Mouse (Mus musculus) embryonic facial prominence, embryonic 15.5 days (tissue): Measurements from ENCODE around the gene Thrsp. TPM values are rescaled to one million over a fixed set of nuclear protein-coding genes. Genes with fewer than 3 reads are reported as not detected.
A peak's percentile ranks its signal among the peaks of the same experiment; 100 is the strongest.
"Not testable (repeated sequence)": the region's sequence is repeated elsewhere in the genome, so short reads cannot be mapped to it uniquely, and the experiment has no call there.

Experiments used
- ATAC-seq: fragments of 200-750 bp; cut with Nextera tagmentation; 2 replicates; pipeline ENCODE4 v1.8.0; 2017; ENCODE audit warnings: low read depth, moderate TSS enrichment; ENCODE audit not compliant: insufficient number of reproducible peaks, low FRiP score, low TSS enrichment
- H3K27ac ChIP-seq: fragments of 300-500 bp; sonication (generic); replicated peaks from 2 replicates; pipeline ENCODE4 v1.5.1; 2015; ENCODE audit warnings: mild to moderate bottlenecking, inconsistent platforms
- H3K27me3 ChIP-seq: fragments of 300-500 bp; sonication (generic); 2 replicates; pipeline ENCODE4 v1.6.1; 2015; ENCODE audit warnings: inconsistent platforms
- H3K36me3 ChIP-seq: fragments of 300-500 bp; sonication (generic); 2 replicates; pipeline ENCODE4 v1.6.1; 2015; ENCODE audit warnings: mild to moderate bottlenecking, inconsistent platforms
- H3K4me1 ChIP-seq: fragments of 300-500 bp; sonication (generic); 2 replicates; pipeline ENCODE4 v1.6.1; 2015; ENCODE audit warnings: inconsistent platforms
- H3K4me2 ChIP-seq: fragments of 300-500 bp; sonication (generic); replicated peaks from 2 replicates; pipeline ENCODE4 v1.6.1; 2015; ENCODE audit warnings: mild to moderate bottlenecking, inconsistent platforms
- H3K4me3 ChIP-seq: fragments of 300-500 bp; sonication (generic); replicated peaks from 2 replicates; pipeline ENCODE4 v1.5.1; 2015; ENCODE audit warnings: mild to moderate bottlenecking, inconsistent platforms
- H3K9ac ChIP-seq: fragments of 300-500 bp; sonication (generic); 2 replicates; pipeline ENCODE4 v1.6.1; 2015; ENCODE audit warnings: inconsistent platforms
- H3K9me3 ChIP-seq: fragments of 300-500 bp; sonication (generic); replicated peaks from 2 replicates; pipeline ENCODE4 v1.6.1; 2016; ENCODE audit warnings: inconsistent platforms
- WGBS: fragments of 180-500 bp; shearing (Covaris S2); methylation state at CpG from one replicate; pipeline ENCODE4 v1.1.7; 2015; 5-methylcytosine and 5-hydroxymethylcytosine counted together
- polyA plus RNA-seq: library from polyadenylated mRNA; unstranded; fragments of >200 nt; fragmentation: Nextera tagmentation; extraction: Ambion mirVana; gene quantifications from 2 replicates; pipeline ENCODE4 v1.2.1, GENCODE M21; 2015

Gene Thrsp
- 0.42 and 0.84 TPM in 2 replicates for polyA plus RNA-seq

DNA sequence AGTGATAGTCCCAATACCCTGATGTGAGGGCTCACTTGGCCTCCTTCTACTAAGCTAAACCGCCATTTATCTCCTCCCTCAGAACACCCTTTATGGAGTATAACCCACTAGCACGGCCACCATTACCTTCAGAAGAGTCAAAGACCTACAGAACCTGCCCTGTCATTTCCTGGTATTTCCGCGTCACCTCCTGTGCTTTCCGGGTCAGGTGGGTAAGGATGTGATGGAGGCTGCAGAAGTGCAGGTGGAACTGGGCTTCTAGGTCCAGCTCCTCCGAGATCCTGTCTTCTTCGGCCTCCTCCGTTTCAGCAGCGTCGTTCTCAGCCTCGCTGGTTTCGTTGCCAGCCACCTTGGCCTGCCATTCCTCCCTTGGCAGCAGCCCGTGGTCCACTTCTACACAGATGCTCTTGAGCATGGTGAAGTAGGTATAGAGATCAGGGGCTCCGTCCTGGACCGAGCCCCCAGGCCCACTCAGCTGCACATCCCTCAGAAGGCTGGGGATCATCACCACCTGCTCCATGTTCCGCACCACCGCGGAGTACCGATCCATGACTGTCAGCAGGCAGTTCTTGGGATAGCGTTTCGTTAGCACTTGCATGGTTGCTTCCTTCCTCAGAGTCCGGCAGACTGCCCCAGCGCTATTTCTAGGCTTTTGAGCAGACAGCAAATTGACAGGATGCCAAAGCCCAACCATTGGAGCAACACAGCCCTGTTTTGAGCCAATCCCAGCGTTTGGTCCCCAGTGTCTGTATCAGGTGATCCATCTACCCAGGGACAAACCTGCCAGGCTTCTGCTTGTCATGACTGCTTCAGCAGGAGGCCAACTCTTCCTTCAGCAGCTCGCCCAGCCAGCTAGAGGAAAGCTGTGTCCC, at the start of gene Thrsp:
Gene Thrsp, minus strand, starts transcription at position 825 of the 872 bp plus-strand sequence.
- Histone ChIP-seq H3K4me2 (no peak within 1 kb of the TSS), H3K27me3 (no peaks in the 10 kb centered on the region), H3K9me3 (no peaks in the 10 kb centered on the region), H3K9ac (no peak within 1 kb of the TSS), H3K4me3 (no peak within 1 kb of the TSS), H3K36me3 (peaks cover 5% of the 10 kb centered on the region; the same call in 1 of the 2 replicates), H3K27ac (no peak within 1 kb of the TSS), H3K4me1 (no peaks in the 10 kb centered on the region)
- ATAC-seq, result no peak
- WGBS, result 75% methylated on average over 25 of the region's 25 CpGs

DNA sequence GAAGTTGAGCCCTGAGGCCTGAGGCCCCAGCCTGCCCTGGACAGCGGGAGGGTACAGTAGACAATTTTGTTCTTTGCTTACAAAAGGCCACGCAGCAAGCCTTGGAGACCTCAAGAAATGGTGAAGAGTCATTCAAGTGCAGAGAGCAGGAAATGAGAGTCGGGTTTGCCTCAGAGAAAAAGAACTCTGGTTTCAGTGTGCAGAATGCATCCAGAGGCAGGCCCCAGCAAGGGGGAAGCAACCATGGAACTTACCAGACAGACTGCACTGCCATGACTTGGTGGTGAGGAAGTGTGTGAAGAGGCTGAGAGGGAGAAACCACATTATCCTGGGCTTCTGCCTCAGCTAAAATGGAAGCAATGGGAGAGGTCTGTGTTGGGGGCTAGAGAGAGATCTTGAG, 38.0 kb upstream of the Thrsp start:
- no peak overlapping the region for H3K4me3 ChIP-seq
- no peak for ATAC-seq
- H3K4me1 ChIP-seq, result peaks cover 10% of the 10 kb centered on the region; the same call in 1 of the 2 replicates
- no peak overlapping the region for H3K9ac ChIP-seq
- no peak overlapping the region for H3K27ac ChIP-seq
- H3K27me3 ChIP-seq, result no peaks in the 10 kb centered on the region
- no peaks in the 10 kb centered on the region for H3K9me3 ChIP-seq
- no peak overlapping the region for H3K4me2 ChIP-seq
- no peaks in the 10 kb centered on the region for H3K36me3 ChIP-seq
- WGBS, result 60% methylated on average over 3 of the region's 3 CpGs

DNA sequence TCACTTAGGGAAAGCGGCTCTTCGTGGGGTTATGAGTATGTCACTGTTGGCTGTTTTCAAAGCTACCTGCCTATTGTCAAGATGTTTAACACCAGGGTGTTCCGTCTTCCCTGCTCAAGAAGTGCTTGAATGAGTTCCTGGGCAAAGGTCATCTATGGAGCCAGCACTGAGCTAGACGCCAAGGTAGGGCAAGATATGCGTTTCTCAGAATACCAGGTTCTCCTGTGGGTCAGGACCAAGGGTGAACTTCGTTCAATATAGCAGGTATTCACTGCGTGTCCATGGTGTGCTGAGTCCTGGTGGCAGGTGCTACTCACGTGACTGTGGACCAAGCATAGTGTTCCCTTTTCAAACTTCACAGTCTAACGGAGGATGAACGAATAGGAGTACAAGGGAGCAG, 37.3 kb upstream of the Thrsp start:
- H3K9ac ChIP-seq, result no peak overlapping the region
- H3K27ac ChIP-seq, result no peak overlapping the region
- WGBS, result 92% methylated on average over 10 of the region's 10 CpGs
- no peaks in the 10 kb centered on the region for H3K36me3 ChIP-seq
- H3K4me3 ChIP-seq, result no peak overlapping the region
- H3K4me1 ChIP-seq, result peaks cover 10% of the 10 kb centered on the region; the same call in 1 of the 2 replicates
- no peak overlapping the region for H3K4me2 ChIP-seq
- no peaks in the 10 kb centered on the region for H3K27me3 ChIP-seq
- H3K9me3 ChIP-seq, result no peaks in the 10 kb centered on the region
- ATAC-seq, result no peak

DNA sequence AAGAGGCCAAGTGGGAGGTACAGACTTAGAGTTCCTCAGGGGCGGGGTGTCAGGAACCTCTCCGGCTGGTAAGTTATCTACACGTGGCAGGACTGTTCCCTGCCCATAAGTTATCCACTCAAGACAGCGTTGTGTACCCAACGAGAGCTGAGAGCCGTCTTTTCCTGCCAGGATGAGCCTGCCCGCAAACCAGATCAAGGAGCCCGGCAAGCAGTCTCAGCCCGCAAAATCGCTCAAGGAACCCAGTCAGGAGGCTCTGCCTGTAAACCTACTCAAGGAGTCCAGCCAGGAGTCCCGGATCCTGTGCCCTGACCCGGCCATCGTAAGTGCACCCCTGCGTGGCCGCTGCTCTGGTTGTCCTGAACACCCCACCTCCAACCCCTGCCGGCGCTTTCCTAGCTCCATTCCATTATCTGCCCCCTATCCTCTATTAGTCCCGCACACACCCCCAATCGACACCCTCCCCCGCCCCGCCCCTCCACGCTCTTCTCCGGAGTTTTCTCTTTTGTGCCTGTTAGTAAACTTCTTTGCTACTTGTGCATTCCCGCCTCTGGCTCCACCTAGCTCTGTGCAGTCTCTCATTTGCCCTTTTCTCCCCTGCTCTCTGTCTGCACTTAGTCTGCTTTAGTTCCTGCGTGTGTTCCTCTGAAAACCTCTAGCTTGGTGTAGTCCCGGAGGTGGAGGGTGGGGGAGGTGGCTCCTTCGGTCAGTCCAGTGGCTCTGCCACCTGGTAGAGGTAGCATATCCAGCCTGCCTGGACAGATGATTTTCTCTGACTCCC, 35.8 kb upstream of the Thrsp start:
- H3K27me3 ChIP-seq, result no peaks in the 10 kb centered on the region
- H3K4me2 ChIP-seq, result peak overlapping the region; percentile 91
- peak overlapping the region; percentile 58 for H3K27ac ChIP-seq
- peak overlapping the region; percentile 31 for H3K9ac ChIP-seq
- H3K9me3 ChIP-seq, result no peaks in the 10 kb centered on the region
- peak; percentile 60 for ATAC-seq
- H3K4me1 ChIP-seq, result peaks cover 10% of the 10 kb centered on the region; the same call in 1 of the 2 replicates
- peak overlapping the region; percentile 50 for H3K4me3 ChIP-seq
- no peaks in the 10 kb centered on the region for H3K36me3 ChIP-seq
- 6% methylated on average over 27 of the region's 27 CpGs for WGBS

DNA sequence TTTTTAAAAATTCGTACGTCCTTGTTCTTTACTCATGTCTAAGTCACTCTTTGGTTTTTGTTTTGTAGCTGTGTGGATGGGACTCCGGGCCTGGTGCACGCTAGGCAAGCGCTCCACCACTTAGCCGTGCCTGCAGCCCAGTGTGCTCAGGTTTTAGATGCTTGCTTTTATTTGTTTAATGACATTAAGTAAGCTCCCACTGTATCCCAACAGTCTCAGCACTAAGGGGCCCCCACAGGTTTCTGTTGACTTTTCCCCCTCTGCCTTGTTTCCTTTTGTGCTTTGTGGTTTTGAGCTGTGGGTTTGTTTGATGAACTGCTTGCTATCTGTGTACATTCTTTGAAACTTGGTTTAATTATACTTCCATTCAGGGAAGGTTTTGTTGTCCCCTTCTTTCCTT, 34.7 kb upstream of the Thrsp start:
- no peak overlapping the region for H3K4me2 ChIP-seq
- H3K9ac ChIP-seq, result no peak overlapping the region
- H3K27ac ChIP-seq, result no peak overlapping the region
- H3K4me1 ChIP-seq, result peaks cover 15% of the 10 kb centered on the region
- no peak overlapping the region for H3K4me3 ChIP-seq
- no peaks in the 10 kb centered on the region for H3K27me3 ChIP-seq
- WGBS, result 72% methylated on average over 6 of the region's 6 CpGs
- H3K9me3 ChIP-seq, result no peaks in the 10 kb centered on the region
- H3K36me3 ChIP-seq, result no peaks in the 10 kb centered on the region
- no peak for ATAC-seq

DNA sequence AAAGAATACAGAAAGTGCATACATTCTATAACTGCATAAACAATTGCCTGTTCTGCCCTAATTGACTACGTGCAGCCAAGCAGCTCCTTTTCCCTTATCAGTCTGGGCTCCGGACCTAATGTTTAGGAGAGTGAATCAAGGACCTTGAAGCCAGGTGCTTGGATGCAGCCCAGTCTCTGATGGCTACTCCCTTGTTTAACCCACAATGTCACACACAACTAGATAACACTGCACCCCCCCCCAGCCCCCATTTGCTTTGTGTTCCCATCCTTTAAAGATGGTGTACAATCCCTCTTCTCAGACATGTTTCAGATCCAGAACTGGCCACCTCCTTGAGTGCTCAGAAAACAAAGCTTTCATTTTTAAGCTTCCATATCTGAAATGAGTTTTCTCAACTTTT, 33.5 kb upstream of the Thrsp start, which contains the start of gene Kctd14:
Gene Kctd14, plus strand, starts transcription at position 301 of the 400 bp plus-strand sequence.
- not testable (repeated sequence) for H3K27ac ChIP-seq, ATAC-seq, H3K36me3 ChIP-seq, H3K27me3 ChIP-seq, H3K9ac ChIP-seq, H3K4me3 ChIP-seq, H3K4me2 ChIP-seq, H3K9me3 ChIP-seq
- WGBS, result 90% methylated on average over 2 of the region's 2 CpGs
- H3K4me1 ChIP-seq, result peaks cover 26% of the 10 kb centered on the region

DNA sequence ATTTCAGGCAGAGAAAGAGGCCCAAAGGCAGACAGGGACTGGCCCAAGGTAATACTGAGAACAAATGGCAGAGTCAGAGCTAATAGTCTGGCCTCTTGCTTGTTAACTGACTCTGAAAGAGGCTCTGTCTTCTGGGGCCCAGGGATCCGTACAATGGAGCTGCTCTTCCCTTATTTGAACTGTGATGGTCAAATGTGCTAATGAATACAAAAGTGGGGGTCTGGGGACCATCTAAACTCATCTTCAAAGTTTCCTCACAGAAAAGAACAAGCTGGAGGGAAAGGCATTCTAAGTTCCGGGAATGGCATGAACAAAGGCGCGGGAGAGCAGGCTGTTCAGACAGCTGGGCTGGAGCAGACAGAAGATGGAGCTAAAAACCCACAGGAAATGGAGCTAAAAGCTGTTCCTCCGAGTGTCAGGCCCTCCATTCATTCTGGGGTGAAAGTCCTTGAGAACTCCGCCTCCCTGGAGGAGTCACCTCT, 29.6 kb upstream of the Thrsp start:
- ATAC-seq, result peak; percentile 8; the same call in 1 of the 2 replicates
- H3K27ac ChIP-seq, result peak overlapping the region; percentile 86

DNA sequence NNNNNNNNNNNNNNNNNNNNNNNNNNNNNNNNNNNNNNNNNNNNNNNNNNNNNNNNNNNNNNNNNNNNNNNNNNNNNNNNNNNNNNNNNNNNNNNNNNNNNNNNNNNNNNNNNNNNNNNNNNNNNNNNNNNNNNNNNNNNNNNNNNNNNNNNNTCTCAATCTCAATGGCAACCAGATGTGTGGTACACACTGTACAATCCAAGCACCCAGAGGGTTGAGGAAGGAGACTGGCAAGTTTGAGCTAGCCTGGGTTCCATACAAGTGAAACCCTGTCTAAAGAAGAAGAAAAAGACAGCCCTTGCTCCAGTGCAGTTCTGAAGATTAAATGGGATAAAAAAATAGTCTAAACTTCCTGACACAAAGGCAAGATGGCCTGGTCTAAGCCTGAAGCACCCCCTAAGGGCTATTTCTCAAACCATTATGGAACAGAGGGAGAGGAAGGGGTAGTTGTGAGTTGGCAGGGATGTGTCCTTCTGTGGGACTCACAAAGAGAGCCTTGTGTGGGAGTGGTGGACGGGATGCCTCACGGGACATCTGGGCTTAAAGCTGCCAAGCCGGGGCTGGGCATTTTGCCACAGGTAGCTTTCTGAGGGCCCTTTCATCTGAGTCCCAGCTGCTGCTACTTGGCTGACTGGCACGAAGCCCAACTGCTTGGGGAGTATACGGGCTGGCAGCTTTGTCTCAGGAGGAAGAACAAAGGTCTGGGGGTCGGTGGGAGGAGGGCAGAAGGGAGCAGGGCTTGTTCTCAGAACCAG, 28.8 kb upstream of the Thrsp start:
- H3K36me3 ChIP-seq, result no peaks in the 10 kb centered on the region
- H3K9me3 ChIP-seq, result no peaks in the 10 kb centered on the region
- no peak overlapping the region for H3K4me3 ChIP-seq
- ATAC-seq, result peak; percentile 85
- WGBS, result 9% methylated on average over 6 of the region's 6 CpGs
- no peaks in the 10 kb centered on the region for H3K27me3 ChIP-seq
- no peak overlapping the region for H3K4me2 ChIP-seq
- peaks cover 20% of the 10 kb centered on the region for H3K4me1 ChIP-seq
- peak overlapping the region; percentile 86 for H3K27ac ChIP-seq
- no peak overlapping the region for H3K9ac ChIP-seq

More for the DNA sequence above, 29.6 kb upstream of the Thrsp start:
- Histone ChIP-seq H3K9ac (no peak overlapping the region), H3K9me3 (no peaks in the 10 kb centered on the region), H3K36me3 (no peaks in the 10 kb centered on the region), H3K4me3 (no peak overlapping the region), H3K4me1 (peaks cover 20% of the 10 kb centered on the region), H3K27me3 (no peaks in the 10 kb centered on the region), H3K4me2 (no peak overlapping the region)
- WGBS, result 52% methylated on average over 6 of the region's 6 CpGs

DNA sequence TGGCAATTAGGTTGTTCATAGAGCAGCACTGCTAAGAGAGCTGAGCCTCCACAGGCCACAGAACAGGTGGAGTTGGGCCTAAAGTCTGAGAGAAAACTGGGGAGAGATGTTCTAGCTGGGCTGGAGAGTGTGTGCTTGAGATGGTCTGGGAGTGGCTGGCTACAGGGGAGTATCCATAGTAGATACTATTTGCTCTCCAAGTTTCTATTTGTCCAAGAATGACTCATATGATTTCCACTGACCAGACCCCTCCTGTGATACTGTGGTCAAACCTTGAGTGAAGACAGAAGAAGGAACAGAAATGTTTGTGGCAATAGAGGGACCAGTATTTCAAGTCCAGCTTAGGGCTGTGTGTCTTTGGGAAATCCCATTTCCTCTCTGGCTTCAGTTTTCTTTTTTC, 21.5 kb upstream of the Thrsp start:
- Histone ChIP-seq H3K27ac (no peak overlapping the region), H3K9ac (no peak overlapping the region), H3K4me2 (no peak overlapping the region), H3K4me3 (no peak overlapping the region), H3K9me3 (no peaks in the 10 kb centered on the region), H3K36me3 (no peaks in the 10 kb centered on the region), H3K27me3 (no peaks in the 10 kb centered on the region), H3K4me1 (no peaks in the 10 kb centered on the region)
- ATAC-seq, result no peak

DNA sequence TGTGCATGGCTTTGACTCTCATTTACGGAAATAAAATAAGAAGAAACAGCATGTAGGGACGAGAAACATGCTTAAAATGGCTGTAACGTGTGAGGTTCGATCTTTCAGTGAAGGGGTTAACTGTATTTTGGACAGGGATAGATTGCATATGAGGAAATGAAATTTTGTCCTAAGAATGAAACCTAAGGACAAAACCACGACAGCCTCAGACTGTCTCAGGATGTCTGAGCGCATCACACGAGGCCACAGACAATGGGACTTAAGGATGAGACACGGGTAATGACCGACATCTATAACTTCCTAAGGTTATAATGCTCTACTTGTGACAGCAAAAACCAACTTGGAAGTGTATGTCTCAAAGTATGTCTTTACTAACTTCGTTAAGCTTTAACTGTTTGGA, 17.0 kb upstream of the Thrsp start:
- H3K36me3 ChIP-seq, result no peaks in the 10 kb centered on the region
- no peak overlapping the region for H3K27ac ChIP-seq
- peaks cover 5% of the 10 kb centered on the region for H3K4me1 ChIP-seq
- no peak overlapping the region for H3K9ac ChIP-seq
- no peak overlapping the region for H3K4me2 ChIP-seq
- no peaks in the 10 kb centered on the region for H3K27me3 ChIP-seq
- no peak for ATAC-seq
- no peak overlapping the region for H3K4me3 ChIP-seq
- no peaks in the 10 kb centered on the region for H3K9me3 ChIP-seq
- 69% methylated on average over 10 of the region's 10 CpGs for WGBS

DNA sequence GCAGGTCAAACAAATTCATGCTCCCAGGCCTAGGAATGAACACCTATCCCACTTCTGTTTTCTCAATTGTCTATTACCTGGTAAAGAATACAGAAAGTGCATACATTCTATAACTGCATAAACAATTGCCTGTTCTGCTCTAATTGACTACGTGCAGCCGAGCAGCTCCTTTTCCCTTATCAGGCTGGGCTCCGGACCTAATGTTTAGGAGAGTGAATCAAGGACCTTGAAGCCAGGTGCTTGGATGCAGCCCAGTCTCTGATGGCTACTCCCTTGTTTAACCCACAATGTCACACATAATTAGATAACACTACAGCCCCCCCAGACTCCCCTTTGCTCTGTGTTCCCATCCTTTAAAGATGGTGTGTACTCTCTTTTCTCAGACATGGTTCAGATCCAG, 16.0 kb upstream of the Thrsp start:
- not testable (repeated sequence) for H3K9ac ChIP-seq, H3K4me2 ChIP-seq, H3K9me3 ChIP-seq, H3K36me3 ChIP-seq, H3K4me1 ChIP-seq, H3K27me3 ChIP-seq, ATAC-seq, H3K4me3 ChIP-seq, H3K27ac ChIP-seq
- WGBS, result 66% methylated on average over 3 of the region's 3 CpGs
